Mouse (Mus musculus): Measurements from ENCODE around the gene Slc7a6os.

DNA sequence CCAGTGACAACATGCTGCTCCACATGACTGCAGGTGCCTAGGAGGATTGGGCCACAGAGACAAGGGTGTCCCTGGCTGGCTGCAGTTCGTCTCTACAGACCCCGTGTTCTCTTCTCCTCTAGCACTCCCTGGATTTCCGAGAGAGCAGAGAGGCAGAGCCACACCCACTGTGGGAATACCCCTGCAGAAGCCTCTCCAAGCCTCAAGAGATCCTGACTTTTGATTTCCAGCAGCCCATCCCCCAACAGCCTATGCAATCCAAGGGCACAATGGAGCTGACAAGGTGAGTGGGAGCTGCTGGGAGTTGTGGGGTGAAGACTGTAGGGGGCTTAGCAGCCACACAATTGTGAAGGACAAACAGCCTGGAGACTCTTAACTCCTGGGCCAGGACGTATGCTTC lies 39.5 kb upstream of the Slc7a6os start:
- TF ChIP-seq CTCF (conservative IDR thresholded peaks at IDR 0.05; ENCODE audit: low read length) (no peak), NANOG (IDR thresholded peaks at IDR 0.05; ENCODE audit: borderline replicate concordance, low read length) (no peak), POU5F1 (IDR thresholded peaks at IDR 0.05; ENCODE audit: borderline replicate concordance, low read length) (no peak)
